Mouse (Mus musculus) right cerebral cortex, postnatal 14 days (tissue): Measurements from ENCODE around the gene Strc.

Experiments used
- DNase-seq: peaks from one replicate; pipeline ENCODE4 v3.0.0; 2022

The Strc gene

DNA sequence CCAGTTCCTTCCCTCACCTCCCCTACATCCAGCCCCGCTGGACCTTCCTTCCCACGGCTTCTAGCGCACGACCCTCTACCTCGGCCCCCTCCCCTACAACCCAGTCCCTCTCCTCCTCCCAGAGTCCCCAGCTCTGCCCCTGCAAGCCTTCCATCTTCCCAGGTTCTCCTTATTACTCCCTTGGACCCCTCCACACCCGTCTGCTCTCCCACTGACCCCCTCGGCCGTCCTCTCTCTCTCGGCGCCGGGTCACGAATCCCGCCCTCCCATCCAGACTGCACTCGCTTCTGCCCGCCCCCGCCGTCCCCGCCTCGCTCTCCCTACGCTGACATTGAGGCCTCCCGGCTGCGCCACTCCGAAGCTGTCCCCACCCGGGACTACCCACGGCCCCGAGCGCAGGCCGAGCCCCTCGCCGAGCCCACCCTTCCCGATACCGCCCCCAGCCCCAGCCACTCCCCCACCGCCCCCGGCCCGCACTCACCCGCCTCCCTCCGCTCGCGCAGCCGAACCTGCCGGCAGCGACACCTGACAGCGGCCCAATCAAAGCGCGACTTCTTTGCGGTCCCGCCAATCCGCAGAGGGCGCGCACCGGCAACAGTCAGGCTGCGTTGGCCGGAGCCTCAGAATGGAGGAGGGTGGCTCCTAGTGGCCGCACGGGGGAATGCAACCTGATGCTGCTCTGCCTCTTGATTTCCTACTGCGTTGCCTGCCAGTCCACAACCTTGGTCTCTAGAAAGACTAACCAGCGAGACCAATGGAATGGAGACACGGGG, 32.0 kb downstream of the Strc start, which contains the start of gene Ppip5k1:
TSS of gene Ppip5k1 (minus strand) at position 577 of the 773 bp plus-strand sequence.
- peak; percentile 99 for DNase-seq

GRCm38 (mm10) chr2:121354378-121354777, 32.6 kb downstream of the Strc start:
- DNase-seq, result no peak

DNA sequence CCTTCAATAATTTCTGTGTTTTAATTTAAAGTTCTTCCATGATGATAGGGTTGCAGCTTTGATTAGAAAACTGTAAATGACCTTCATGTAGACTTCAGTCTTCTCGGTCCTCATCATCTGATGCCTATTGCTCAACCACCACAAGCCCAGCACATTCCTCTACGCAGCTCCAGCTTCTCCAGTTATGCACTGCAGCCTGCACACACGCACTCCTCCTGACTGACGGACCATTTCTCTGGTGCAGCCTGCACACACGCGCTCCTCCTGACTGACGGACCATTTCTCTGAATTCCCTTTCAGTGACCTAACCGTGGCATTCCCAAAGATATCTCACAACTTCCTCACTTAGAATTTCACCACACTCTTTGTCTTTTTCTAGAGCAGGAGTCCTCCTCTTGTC, 33.8 kb downstream of the Strc start:
- no peak for DNase-seq

GRCm38 (mm10) chr2:121339057-121339456, 47.9 kb downstream of the Strc start:
- DNase-seq, result no peak

DNA sequence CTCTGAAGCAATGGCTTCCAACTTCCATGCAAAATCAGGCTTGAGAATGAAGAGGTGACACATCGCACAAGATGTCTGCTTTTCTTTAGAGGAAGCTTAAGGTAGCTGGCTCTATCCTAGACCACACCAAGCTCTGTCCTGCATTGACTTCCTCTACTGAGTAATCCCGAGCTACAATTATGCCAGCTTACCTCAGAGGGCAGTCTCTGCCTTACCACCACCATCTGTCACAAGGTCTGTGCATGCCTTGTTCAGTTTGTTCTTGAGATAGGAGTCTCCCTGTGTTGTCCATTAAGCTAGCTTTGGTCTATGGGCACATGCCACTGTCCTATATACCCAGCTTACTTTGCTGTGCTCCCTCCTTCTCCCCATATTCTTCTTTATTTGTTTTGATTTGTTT, 57.5 kb downstream of the Strc start:
- no peak for DNase-seq

DNA sequence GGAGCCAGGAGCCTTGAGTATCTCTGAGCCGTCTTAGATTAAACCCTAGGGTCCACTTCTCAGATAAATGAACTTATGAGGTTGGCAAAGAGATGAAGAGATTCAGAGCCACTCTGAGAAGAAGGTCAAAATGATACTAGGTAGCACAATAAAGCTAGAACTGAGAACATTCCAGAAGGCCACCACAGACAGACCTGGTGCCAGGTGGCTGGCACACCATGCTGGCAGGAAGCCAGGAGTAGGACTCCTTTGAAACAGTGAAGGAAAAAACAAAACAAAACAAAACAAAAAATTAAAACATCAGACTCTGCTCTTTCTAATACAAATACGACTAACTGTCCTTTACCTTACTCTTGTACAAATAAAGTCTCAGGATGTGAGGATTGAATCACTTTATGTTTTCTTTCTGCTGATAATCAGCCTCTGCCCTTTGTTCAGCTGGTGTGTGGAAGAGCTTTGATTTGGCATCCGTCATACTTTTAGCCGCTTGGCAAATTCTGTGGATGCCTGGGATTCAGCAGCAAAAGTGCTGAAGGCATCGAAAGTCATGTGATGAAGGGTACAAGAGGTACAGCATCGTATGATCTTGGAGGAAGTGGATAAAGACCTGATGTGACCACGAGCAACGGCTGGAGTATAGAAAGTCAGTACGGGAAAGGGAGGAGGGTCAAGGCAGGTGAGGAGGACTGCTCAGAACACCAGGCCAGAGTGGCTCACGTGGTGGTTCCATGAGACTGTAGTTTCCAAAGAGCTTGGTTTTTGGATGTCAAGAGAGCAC, 63.1 kb downstream of the Strc start:
- DNase-seq, result no peak

DNA sequence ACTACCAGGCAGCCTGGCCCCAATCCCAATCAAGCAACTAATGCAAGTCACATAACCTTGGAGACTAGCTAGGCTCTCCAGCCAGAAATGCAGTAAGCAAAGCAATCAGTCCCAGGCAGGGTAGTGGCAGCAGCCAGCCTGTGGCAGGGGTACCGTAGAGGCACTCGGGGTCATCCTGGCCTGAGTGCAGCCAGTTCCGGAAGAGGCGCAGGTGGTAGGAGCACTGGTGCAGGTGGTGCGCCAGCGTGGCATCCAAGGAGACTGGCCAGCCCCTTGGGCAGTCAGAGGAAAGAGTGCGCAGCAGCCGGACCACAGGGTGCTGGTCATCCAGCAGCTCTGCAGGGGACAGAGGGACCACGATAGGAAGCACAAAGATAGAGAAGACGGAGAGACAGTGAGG, 63.9 kb downstream of the Strc start:
- no peak for DNase-seq

DNA sequence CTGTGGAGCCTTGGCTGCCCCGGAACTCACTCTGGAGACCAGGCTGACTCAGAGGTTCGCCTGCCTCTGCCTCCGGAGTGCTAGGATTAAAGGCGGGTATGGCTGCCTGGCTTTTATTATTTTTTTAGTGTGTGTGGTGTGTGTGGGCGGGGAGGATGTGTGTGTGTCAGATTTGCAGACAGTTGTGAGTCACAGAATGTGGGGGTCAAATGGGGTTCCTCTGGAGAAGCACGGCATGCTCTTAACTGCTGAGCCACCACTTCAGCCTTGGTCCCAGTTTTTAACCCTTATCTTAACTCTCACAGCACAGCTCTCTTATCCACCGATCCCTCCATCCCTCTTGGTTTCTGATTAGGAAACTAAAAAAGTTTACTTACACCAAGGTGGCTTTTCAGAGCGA, 70.7 kb downstream of the Strc start:
- DNase-seq, result no peak
